Mouse (Mus musculus): Measurements from ENCODE around the gene Chn2. TPM values are rescaled to one million over a fixed set of nuclear protein-coding genes. Genes with fewer than 3 reads are reported as not detected.
A peak's percentile ranks its signal among the peaks of the same experiment; 100 is the strongest.

The Chn2 gene
- polyA plus RNA-seq, 1 experiment from 2014 or later: 20.2 TPM

GRCm38 (mm10) chr6:54096836-54097235 is 57.5 kb downstream of the Chn2 start:
- no peak for ATAC-seq
- WGBS: 38% methylated on average over 7 of the region's 7 CpGs
- Histone ChIP-seq H3K4me2 (ENCODE audit: low read depth, low read length) (no peak overlapping the region), H3K9me3 (ENCODE audit: control insufficient read depth, low read length) (no peaks in the 10 kb centered on the region), H3K27me3 (replicated peaks; ENCODE audit: control insufficient read depth, insufficient read depth, low read length) (no peaks in the 10 kb centered on the region), H3K4me3 (ENCODE audit: low read length) (no peak overlapping the region), H3K27ac (ENCODE audit: low read length) (no peak overlapping the region), H3K9ac (ENCODE audit: low read depth, low read length) (no peak overlapping the region), H3K36me3 (ENCODE audit: control insufficient read depth, insufficient read depth, low read length) (no peaks in the 10 kb centered on the region), H3K4me1 (ENCODE audit: control insufficient read depth, insufficient read depth, low read length) (0 out of 2 replicates have a peak, but pooled peaks cover 6% of the 10 kb centered on the region)

- whole genome bisulfite sequencing: 96% methylated on average over 6 of the region's 6 CpGs
- Histone ChIP-seq H3K9me3 (ENCODE audit: control insufficient read depth, low read length) (no peaks in the 10 kb centered on the region), H3K9ac (ENCODE audit: low read depth, low read length) (no peak overlapping the region), H3K27ac (ENCODE audit: low read length) (no peak overlapping the region), H3K36me3 (ENCODE audit: control insufficient read depth, insufficient read depth, low read length) (no peaks in the 10 kb centered on the region), H3K4me3 (ENCODE audit: low read length) (no peak overlapping the region), H3K4me1 (ENCODE audit: control insufficient read depth, insufficient read depth, low read length) (0 out of 2 replicates have a peak, but pooled peaks cover 6% of the 10 kb centered on the region), H3K4me2 (ENCODE audit: low read depth, low read length) (no peak overlapping the region), H3K27me3 (replicated peaks; ENCODE audit: control insufficient read depth, insufficient read depth, low read length) (no peaks in the 10 kb centered on the region)
- ATAC-seq: no peak
These were observed 59.0 kb downstream of the Chn2 start for GRCm38 (mm10) chr6:54098339-54098738.

- Histone ChIP-seq H3K4me2 (ENCODE audit: low read depth, low read length) (no peak overlapping the region), H3K4me1 (ENCODE audit: control insufficient read depth, insufficient read depth, low read length) (0 out of 2 replicates have a peak, but pooled peaks cover 6% of the 10 kb centered on the region), H3K27ac (ENCODE audit: low read length) (no peak overlapping the region), H3K9me3 (ENCODE audit: control insufficient read depth, low read length) (no peaks in the 10 kb centered on the region), H3K9ac (ENCODE audit: low read depth, low read length) (no peak overlapping the region), H3K36me3 (ENCODE audit: control insufficient read depth, insufficient read depth, low read length) (no peaks in the 10 kb centered on the region), H3K27me3 (replicated peaks; ENCODE audit: control insufficient read depth, insufficient read depth, low read length) (no peaks in the 10 kb centered on the region), H3K4me3 (ENCODE audit: low read length) (no peak overlapping the region)
- 0 out of 2 replicates have a peak, but pooled peaks have one; percentile 33 for ATAC-seq
- WGBS: 39% methylated on average over 6 of the region's 6 CpGs
These were observed 60.3 kb downstream of the Chn2 start for GRCm38 (mm10) chr6:54099659-54100058.

- Histone ChIP-seq H3K9me3 (ENCODE audit: control insufficient read depth, low read length) (no peaks in the 10 kb centered on the region), H3K4me1 (ENCODE audit: control insufficient read depth, insufficient read depth, low read length) (0 out of 2 replicates have a peak, but pooled peaks cover 4% of the 10 kb centered on the region), H3K4me2 (ENCODE audit: low read depth, low read length) (no peak overlapping the region), H3K36me3 (ENCODE audit: control insufficient read depth, insufficient read depth, low read length) (no peaks in the 10 kb centered on the region), H3K27me3 (replicated peaks; ENCODE audit: control insufficient read depth, insufficient read depth, low read length) (no peaks in the 10 kb centered on the region), H3K9ac (ENCODE audit: low read depth, low read length) (no peak overlapping the region), H3K4me3 (ENCODE audit: low read length) (no peak overlapping the region), H3K27ac (ENCODE audit: low read length) (no peak overlapping the region)
- no peak for ATAC-seq
- 87% methylated on average over 4 of the region's 4 CpGs for WGBS
These were observed 62.9 kb downstream of the Chn2 start for GRCm38 (mm10) chr6:54102210-54102609.

GRCm38 (mm10) chr6:54103276-54103975 is 64.1 kb downstream of the Chn2 start:
- Histone ChIP-seq H3K4me1 (ENCODE audit: control insufficient read depth, insufficient read depth, low read length) (0 out of 2 replicates have a peak, but pooled peaks cover 4% of the 10 kb centered on the region), H3K27me3 (replicated peaks; ENCODE audit: control insufficient read depth, insufficient read depth, low read length) (no peaks in the 10 kb centered on the region), H3K36me3 (ENCODE audit: control insufficient read depth, insufficient read depth, low read length) (no peaks in the 10 kb centered on the region), H3K9ac (ENCODE audit: low read depth, low read length) (no peak overlapping the region), H3K27ac (ENCODE audit: low read length) (no peak overlapping the region), H3K9me3 (ENCODE audit: control insufficient read depth, low read length) (no peaks in the 10 kb centered on the region), H3K4me2 (ENCODE audit: low read depth, low read length) (no peak overlapping the region), H3K4me3 (ENCODE audit: low read length) (no peak overlapping the region)
- no peak for ATAC-seq
- WGBS: 62% methylated on average over 9 of the region's 9 CpGs

GRCm38 (mm10) chr6:54111416-54111984 is 72.1 kb downstream of the Chn2 start:
- peak; percentile 66 for ATAC-seq

GRCm38 (mm10) chr6:54113338-54113737 is 74.0 kb downstream of the Chn2 start:
- no peak overlapping the region for H3K27ac ChIP-seq (ENCODE audit: low read length)
- no peak overlapping the region for H3K9ac ChIP-seq (ENCODE audit: low read depth, low read length)
- H3K4me2 ChIP-seq (ENCODE audit: low read depth, low read length): no peak overlapping the region
- no peak overlapping the region for H3K4me3 ChIP-seq (ENCODE audit: low read length)
- H3K9me3 ChIP-seq (ENCODE audit: control insufficient read depth, low read length): no peaks in the 10 kb centered on the region
- peaks cover 5% of the 10 kb centered on the region for H3K4me1 ChIP-seq (ENCODE audit: control insufficient read depth, insufficient read depth, low read length)
- 82% methylated on average over 5 of the region's 5 CpGs for WGBS
- no peaks in the 10 kb centered on the region for H3K27me3 ChIP-seq (replicated peaks; ENCODE audit: control insufficient read depth, insufficient read depth, low read length)
- ATAC-seq: no peak
- no peaks in the 10 kb centered on the region for H3K36me3 ChIP-seq (ENCODE audit: control insufficient read depth, insufficient read depth, low read length)

More at GRCm38 (mm10) chr6:54111416-54111984, 72.1 kb downstream of the Chn2 start:
- Histone ChIP-seq H3K27ac (ENCODE audit: low read length) (no peak overlapping the region), H3K4me2 (ENCODE audit: low read depth, low read length) (no peak overlapping the region), H3K27me3 (replicated peaks; ENCODE audit: control insufficient read depth, insufficient read depth, low read length) (no peaks in the 10 kb centered on the region), H3K36me3 (ENCODE audit: control insufficient read depth, insufficient read depth, low read length) (no peaks in the 10 kb centered on the region), H3K4me1 (ENCODE audit: control insufficient read depth, insufficient read depth, low read length) (peaks cover 5% of the 10 kb centered on the region), H3K9me3 (ENCODE audit: control insufficient read depth, low read length) (no peaks in the 10 kb centered on the region), H3K9ac (ENCODE audit: low read depth, low read length) (no peak overlapping the region), H3K4me3 (ENCODE audit: low read length) (no peak overlapping the region)
- WGBS: 23% methylated on average over 4 of the region's 4 CpGs

GRCm38 (mm10) chr6:54114412-54114811 is 75.1 kb downstream of the Chn2 start:
- Histone ChIP-seq H3K4me2 (ENCODE audit: low read depth, low read length) (no peak overlapping the region), H3K4me3 (ENCODE audit: low read length) (no peak overlapping the region), H3K4me1 (ENCODE audit: control insufficient read depth, insufficient read depth, low read length) (peaks cover 7% of the 10 kb centered on the region), H3K36me3 (ENCODE audit: control insufficient read depth, insufficient read depth, low read length) (no peaks in the 10 kb centered on the region), H3K9ac (ENCODE audit: low read depth, low read length) (no peak overlapping the region), H3K27me3 (replicated peaks; ENCODE audit: control insufficient read depth, insufficient read depth, low read length) (no peaks in the 10 kb centered on the region), H3K27ac (ENCODE audit: low read length) (no peak overlapping the region), H3K9me3 (ENCODE audit: control insufficient read depth, low read length) (no peaks in the 10 kb centered on the region)
- ATAC-seq: no peak
- WGBS: 88% methylated on average over 6 of the region's 6 CpGs

- H3K4me2 ChIP-seq (ENCODE audit: low read depth, low read length): no peak overlapping the region
- peaks cover 14% of the 10 kb centered on the region; the same call in 1 of the 2 replicates for H3K4me1 ChIP-seq (ENCODE audit: control insufficient read depth, insufficient read depth, low read length)
- H3K27ac ChIP-seq (ENCODE audit: low read length): no peak overlapping the region
- H3K27me3 ChIP-seq (replicated peaks; ENCODE audit: control insufficient read depth, insufficient read depth, low read length): no peaks in the 10 kb centered on the region
- H3K4me3 ChIP-seq (ENCODE audit: low read length): no peak overlapping the region
- 79% methylated on average over 9 of the region's 9 CpGs for WGBS
- H3K9me3 ChIP-seq (ENCODE audit: control insufficient read depth, low read length): no peaks in the 10 kb centered on the region
- no peak overlapping the region for H3K9ac ChIP-seq (ENCODE audit: low read depth, low read length)
- no peak for ATAC-seq
- no peaks in the 10 kb centered on the region for H3K36me3 ChIP-seq (ENCODE audit: control insufficient read depth, insufficient read depth, low read length)
These were observed 76.9 kb downstream of the Chn2 start for GRCm38 (mm10) chr6:54116299-54116698.
